Mouse (Mus musculus) retina, adult 2 months (tissue): ENCODE data around the gene Camta1.

Source experiments
- DNase-seq: peaks from one replicate; pipeline ENCODE4 v3.0.0-alpha.2; 2012; ENCODE audit warnings: low read depth, low spot score

Gene Camta1

DNA sequence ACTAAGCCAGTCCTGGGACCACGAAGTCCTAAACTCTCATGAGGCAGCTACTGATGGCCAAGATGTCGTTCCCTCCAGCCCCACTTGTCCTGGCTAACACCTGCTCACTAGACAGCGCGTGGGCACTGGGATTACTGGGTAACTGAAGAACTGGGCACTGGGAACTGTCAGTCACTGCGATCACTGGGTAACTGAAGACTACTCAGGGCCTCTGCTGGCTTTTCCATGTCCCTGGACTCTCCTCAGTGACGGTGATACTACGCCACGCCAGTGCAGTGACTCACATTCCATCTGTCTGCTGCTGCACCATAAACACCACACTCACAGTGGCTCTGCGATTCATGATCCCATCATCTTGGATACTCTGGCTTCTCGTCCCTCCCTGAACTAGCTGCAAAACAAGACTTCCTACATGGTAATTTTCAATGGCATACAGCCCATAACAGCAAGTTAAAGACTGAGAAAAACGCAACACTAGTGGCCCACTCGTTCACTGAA is 81.7 kb downstream of the Camta1 start:
- no peak for DNase-seq

DNA sequence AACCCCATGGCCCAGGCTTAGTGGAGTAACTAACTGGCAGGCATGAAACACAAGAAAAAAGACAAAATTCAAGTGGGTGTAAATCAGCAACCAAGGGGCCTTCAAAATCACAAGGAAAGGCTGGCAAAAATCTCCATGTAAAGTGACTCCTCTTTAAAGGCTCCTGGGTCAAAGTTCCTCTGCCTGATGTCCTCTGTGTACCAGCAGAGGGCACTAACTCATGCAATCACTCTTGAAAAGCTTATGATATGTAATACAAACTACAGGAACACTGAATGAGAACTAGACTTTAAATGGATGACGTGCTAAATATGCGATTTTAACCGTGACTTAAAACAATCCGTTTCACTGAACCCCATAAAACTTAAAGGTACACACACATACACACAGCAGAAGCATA is 83.2 kb downstream of the Camta1 start:
- DNase-seq = peak; percentile 34

- no peak for DNase-seq
Observed at GRCm38 (mm10) chr4:151777451-151777850, 84.2 kb downstream of the Camta1 start.

DNA sequence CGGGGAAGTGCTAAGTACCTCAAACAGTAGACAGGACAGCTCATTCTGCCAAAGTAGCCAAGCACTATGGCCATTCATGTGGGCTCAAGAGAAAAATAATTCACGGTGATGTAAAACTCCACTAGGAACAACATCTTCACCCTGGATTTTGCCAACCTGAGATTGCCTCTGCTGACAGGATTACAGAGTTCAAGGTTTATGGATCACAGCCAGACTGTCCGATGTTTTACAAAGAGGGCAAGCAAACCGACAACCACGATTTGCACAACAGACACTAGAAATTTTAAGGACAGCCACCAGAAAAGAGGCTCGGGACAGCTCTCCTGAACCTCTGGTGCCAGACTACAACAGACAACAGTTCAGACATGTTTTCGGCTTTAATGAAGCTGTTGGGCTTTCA is 86.2 kb downstream of the Camta1 start:
- no peak for DNase-seq

- no peak for DNase-seq
Observed at GRCm38 (mm10) chr4:151773651-151774050, 88.0 kb downstream of the Camta1 start.

GRCm38 (mm10) chr4:151773007-151773406 is 88.7 kb downstream of the Camta1 start:
- no peak for DNase-seq

- DNase-seq = no peak
Observed at GRCm38 (mm10) chr4:151770697-151771096, 91.0 kb downstream of the Camta1 start.

DNA sequence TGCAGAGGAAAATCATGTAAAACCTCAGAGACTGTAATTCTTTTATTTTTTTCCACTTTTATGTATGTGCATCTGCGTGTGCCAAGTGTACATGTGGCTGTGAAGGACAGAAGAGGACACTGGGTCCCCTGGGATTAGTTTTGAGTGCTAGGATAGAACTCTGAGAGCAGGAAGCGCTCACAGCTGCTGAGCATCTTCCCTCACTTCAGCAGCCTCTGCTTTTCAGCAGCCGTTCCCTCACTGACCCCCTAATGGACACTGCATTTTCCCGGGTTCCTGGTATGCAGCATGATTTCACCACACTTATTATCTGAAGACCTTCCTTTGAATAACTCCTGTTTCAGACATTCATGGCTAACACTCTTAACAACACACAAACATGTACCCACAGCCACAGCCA is 93.9 kb downstream of the Camta1 start:
- no peak for DNase-seq

DNA sequence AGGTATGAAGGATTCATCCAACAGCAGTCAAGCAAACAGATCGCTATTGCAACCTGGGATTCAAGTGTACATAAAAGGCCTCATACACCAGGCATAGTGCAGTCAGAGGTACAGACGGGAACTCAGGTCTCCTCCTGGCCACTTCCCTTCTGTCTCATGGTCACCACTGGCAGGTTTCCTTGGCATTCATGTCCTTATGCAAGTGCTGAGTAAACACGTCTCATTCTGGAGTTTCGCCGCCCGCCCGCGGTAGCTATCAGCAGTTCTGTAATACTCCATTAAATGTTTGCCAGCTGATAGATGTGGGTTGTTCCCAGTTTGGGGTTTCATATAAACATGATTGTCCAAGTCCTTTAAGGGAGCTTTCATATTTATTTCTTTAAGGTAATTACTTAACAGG is 94.3 kb downstream of the Camta1 start:
- DNase-seq = no peak

DNA sequence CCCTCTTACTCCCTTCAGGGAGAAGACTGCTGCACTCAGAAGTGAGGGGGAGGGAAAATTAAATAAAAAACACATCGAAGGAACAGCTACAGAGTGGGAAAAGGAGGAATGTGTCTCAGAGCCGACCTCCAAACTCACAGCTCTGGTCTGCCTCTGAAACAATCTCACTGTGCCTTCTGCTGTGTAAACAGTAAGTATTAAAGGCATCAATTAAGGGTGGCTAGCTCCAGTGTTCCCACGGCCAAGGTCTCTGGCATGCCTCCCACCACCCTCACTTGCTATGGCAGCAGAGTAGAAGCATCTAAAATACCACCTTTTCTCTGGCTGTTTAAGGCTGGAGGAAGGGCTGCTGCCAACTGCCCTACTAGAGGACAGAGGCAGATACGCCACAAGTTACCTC is 96.3 kb downstream of the Camta1 start:
- DNase-seq = no peak

DNA sequence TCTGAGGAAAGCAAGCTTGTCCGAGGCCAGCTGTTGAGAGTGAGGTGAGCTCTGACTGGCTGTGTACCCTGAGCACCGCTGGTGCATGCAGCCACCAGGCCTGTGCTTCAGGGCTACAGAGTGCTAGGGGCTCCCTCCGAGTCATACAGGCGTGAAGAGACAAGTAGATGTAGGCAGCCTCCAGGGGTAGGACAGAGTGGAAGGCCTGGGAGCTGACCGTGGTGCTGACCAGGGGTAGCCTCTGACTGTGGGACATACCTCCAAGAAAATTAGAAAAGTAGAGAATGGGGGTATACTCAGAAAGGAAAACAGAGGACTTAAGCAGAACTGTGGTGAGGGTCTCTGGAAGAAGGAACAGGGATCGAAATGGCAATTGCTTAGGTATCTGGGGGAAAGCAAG is 97.7 kb downstream of the Camta1 start:
- no peak for DNase-seq

DNA sequence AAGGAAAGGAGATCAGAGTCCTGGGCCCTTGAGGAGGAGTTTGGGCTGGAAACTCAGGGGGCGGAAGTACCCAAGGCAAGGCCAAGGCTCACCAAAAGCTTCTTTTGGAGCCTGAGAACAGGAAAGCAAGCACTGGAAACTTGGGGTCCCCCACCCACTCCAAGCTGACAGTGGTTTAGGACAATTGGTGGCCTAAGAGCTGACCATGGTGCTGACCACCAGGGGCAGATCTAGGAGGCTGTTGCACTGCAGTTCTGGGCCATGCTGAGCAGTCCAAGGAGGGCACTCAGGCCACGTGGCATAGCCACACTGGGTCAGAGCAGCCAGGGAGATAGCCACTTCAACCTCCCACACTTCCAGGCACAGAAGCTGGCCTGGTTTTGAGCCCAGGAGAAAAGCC is 102.6 kb downstream of the Camta1 start:
- DNase-seq = no peak

DNA sequence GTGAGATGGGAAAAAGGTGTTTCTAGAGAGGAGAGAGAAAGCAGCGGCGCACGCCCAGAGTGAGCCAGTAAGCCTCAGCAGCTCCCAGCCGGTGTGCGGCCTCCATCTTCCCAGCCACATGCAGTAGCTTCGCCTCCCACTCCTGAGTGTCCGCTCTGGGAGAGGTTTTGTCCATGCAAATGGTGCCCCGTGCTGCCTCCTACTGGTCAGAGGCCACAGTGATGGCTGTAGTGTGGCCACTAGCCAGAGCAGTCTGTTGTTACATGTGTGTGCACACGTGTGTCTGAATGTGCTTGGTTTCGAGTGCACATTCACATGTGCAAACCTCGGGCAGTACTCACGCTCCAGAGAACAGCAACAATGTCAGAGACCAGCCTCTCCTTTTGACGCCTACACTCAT is 103.3 kb downstream of the Camta1 start:
- DNase-seq = no peak

DNA sequence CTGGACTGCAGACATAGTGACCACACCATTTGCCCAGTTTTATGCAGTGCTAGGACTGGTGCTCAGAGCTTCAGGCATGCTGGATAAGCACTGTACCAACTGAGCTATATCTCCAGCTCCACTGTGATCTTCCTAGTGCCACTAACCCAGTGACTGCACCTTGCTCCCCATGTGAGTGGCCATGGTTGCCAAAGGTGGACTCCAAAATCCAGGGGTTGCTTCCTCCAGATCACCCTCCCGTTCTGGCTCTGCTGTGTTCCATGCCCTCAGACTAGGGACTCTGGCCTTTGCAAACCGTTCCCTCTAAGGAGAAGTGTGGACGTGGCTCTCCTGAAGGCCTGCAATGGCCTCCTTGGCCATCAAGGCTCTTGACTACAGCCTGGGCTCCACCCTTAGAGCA is 104.4 kb downstream of the Camta1 start:
- DNase-seq = no peak

DNA sequence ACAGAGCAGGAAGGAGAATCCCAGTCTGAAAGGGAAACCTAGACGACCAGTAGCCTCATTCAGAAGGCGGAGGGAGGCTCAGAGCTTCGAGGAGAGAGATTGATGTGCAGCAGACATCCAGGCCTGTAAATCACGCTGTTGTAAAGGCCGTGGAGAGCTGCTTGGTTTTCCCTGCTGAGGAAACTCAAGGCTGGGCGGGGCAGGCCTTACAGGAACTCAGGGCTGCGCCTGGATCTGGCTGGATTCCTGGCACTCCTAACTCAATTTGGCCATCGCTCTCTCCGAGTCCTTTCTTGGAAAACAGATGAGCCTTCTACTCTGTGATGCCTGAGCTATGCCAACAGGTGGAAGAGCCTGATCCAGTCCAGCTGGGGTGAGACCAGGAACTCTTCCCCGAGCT is 105.3 kb downstream of the Camta1 start:
- no peak for DNase-seq

- DNase-seq = no peak
Observed at GRCm38 (mm10) chr4:151753231-151753630, 108.4 kb downstream of the Camta1 start.

- no peak for DNase-seq
Observed at GRCm38 (mm10) chr4:151752551-151752950, 109.1 kb downstream of the Camta1 start.

DNA sequence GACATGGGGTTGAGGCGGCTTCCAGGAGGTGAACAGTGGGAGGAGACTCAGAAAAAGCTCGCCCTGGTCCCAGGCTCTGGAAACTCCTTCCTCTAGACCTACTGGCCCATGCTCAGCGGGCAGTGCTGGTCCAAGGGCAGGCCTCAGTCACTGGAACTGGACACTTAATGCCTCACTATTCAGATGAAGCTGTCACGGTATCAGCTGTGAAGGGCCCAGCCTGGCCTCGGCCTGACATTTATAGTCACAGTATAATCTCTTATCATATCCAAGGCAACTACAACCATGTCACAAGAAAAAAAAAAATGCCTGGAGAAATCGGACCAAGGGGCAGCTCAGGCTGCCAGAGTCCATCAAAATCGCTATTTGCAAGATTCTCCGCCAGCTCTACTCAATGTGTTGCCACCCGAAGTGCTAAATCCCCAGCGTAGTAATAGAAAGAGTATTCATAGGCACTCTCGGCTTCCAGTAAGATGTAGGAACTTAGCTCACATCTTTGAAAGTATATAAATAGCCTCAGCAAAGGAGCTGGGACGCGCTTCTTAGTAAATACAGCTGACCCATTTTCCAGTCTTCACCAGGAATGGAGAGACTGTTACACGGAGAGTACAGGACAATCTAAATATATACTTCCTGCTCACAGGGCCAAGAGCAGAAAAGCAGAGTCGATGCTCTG is 110.3 kb downstream of the Camta1 start:
- no peak for DNase-seq

DNA sequence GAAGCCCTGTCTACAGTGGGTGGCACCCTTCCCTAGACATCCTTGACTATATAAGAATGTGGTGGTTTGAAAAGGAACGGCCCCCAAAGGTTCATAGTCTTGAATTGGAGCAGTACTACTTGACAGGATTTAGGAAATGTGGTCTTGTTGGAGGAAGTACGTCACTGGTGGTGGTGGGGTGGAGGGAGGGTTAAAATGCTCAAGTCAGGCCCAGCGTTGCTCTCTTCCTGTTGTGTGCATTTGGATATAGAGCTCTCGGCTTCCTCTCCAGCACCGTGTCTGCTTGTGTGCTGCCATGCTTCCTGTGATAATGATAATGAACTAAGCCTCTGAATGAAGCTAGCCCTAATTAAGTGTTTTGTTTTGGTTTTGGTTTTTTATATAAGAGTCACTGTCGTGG is 114.0 kb downstream of the Camta1 start:
- DNase-seq = no peak

DNA sequence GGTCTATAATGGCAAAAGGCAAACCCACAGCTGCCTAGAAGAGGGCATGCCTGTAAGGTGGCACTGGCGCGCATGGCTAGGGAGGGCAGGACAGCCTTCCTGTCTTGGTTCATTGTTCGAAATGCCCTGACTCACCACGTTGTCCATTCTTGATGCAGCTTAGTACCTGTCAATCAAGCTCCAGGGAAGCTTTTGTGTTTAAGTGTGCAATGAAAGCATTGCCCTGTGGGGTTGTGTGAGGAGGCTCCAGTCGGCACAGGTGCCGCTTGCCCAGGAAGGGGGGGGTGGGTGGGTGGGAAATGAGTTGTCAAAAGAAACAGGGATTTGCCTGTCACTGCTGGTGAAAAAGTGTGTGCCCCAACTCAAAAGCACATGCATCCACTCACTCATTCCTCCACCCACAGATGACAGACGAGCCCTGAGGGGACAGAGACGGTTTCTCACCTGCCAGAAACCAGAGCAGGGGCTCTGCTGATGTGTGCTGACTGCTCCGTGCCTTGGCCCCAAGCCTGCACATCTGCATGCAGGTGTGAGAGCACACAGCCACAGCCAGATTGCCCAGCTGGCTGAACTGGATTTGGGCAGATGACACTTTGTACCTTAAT is 115.6 kb downstream of the Camta1 start:
- no peak for DNase-seq

DNA sequence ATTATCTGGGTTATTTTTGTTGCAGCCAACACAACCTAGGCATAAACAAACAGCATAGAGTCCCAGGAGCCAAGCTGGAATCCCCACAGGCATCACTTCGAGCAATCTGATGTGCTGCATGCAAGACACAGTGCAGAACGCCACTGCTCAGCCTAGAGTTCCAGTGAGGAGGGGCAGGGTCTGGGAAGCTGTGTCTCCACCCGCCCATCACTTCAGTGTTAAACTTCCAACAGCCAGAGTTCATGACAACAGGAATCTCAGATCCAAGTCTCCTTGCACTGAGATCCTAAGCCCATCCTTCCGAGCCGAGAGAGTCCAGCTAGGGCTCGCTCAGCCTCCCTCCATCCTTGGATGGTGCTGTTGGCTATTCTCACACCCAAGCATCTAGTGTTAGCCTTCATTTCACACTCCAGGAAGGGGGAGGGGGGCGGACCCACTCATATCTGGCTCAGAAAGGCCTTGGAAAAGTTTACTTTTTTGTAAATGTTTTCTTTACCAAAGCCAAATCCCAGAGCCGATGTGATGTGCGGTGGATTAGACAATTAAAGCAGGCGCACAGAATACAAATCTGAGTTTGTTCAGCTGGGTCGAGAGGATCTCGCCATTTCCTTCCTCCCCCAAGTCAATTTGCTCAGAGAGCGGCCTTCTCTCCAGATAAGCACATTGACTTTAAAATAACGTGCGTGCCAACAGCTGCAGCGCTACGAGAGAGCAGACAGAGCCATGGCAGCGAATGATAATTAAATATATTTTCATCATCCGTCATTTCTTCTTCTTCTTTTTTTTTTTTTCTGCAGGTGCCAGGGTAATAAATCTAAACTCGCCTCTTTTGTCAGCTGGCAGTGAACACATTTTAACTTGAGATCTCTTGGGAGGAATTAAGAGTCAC is 120.2 kb downstream of the Camta1 start:
- no peak for DNase-seq

GRCm38 (mm10) chr4:151739348-151739956 is 122.2 kb downstream of the Camta1 start:
- no peak for DNase-seq
